Mouse (Mus musculus) C3H10T1/2 (cell line): ENCODE results near the gene Lingo1. TPM values are rescaled to one million over a fixed set of nuclear protein-coding genes. Genes with fewer than 3 reads are reported as not detected.

Experiments
- polyA plus RNA-seq, 2 experiments: library from polyadenylated mRNA; unstranded; fragments of >200 nt; fragmentation: generic; extraction: Trizol; gene quantifications; one replicate each; pipeline ENCODE4 v1.2.1; 2012; ENCODE audit warnings: missing spikeins in 2 of 2

The Lingo1 gene
- 1 to 10 TPM in 1 of 2 experiments, under 1 TPM in 1; 0.11 to 1.1 TPM for polyA plus RNA-seq

DNA sequence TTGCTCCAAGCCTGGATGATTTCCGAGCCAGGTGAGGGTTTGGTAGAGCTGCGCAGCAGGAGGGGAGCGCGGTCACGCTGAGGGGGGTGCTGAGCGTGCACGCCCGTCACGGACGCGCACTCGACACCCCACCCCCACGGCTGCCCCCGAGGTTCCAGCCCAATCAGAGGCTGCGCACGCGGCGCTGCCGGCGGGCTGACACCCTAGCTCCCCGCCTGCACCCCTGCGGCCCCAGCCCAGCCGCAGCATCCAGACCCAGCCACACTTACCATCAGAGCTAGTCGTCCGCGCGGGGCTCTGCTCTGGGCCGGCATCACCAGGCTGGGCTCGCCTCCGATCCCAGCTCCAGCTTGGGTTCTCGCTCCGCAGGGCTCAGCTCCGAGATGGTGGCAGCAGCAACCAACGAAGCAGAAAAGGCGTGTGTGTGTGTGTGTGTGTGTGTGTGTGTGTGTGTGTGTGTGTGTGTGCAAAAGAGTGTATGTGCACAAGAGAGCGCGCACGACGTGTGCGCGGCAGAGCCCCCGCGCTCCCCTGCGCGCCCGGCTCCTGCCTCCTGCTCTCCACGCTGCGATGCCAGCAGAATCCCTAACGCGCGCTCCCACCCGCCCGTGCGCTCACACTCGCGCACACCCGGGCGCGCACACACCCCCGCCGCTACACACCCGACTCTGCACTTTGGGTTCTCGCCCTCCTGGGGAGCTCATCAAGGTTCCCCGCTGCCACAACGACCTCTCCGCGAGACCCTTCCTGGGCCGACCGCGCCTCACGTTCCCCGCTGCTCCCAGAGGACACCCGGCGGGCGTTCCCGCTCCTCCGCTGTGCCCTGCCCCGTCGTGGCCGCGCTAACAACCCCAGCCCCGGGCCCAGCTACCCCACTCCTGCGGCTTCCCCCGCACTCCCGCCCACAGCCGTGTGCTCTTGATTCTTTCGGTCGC is at the start of gene Lingo1:
Gene Lingo1 (minus strand): TSS at position 748 of the 935 bp plus-strand sequence.

Other genes with a start within 250 kb of the Lingo1 start
- under 1 TPM; 0.11 to 0.30 TPM for gene Odf3l1, start 68.2 kb upstream of the Lingo1 start, polyA plus RNA-seq
- gene Cspg4, start 68.6 kb upstream of the Lingo1 start, polyA plus RNA-seq = 10 to 100 TPM; 35.5 to 66.8 TPM
- 10 to 100 TPM in 1 of 2 experiments, 1 to 10 TPM in 1; 3.1 to 16.5 TPM for gene Snx33, start 131.9 kb upstream of the Lingo1 start, polyA plus RNA-seq
- gene Imp3, start 141.0 kb upstream of the Lingo1 start, polyA plus RNA-seq = 100 to 1,000 TPM; 122 to 125 TPM
- gene Snupn, start 154.4 kb upstream of the Lingo1 start, polyA plus RNA-seq = 1 to 10 TPM; 1.8 to 7.1 TPM
- gene Ptpn9, start 198.5 kb upstream of the Lingo1 start, polyA plus RNA-seq = 10 to 100 TPM in 1 of 2 experiments, 1 to 10 TPM in 1; 3.8 to 18.0 TPM